Mouse (Mus musculus) thymus, postnatal 25 days (tissue): ENCODE data around the gene Pltp.

ENCODE experiments used
- DNase-seq: peaks from one replicate; pipeline ENCODE4 v3.0.0; 2022

Pltp gene

GRCm38 (mm10) chr2:164835164-164835563 lies 22.3 kb downstream of the Pltp start:
- DNase-seq: no peak

GRCm38 (mm10) chr2:164834531-164834930 lies 23.0 kb downstream of the Pltp start:
- DNase-seq: peak; percentile 49

GRCm38 (mm10) chr2:164833314-164833959 lies 24.1 kb downstream of the Pltp start, which contains the start of gene Neurl2:
TSS of gene Neurl2 (minus strand) at chr2:164833456.
- peak; percentile 88 for DNase-seq

GRCm38 (mm10) chr2:164832748-164833301 lies 24.7 kb downstream of the Pltp start, which contains the start of gene Ctsa:
TSS of gene Ctsa (plus strand) at chr2:164832873.
- peak; percentile 81 for DNase-seq

GRCm38 (mm10) chr2:164832032-164832747 lies 25.3 kb downstream of the Pltp start:
- DNase-seq: no peak

- no peak for DNase-seq
Observed at GRCm38 (mm10) chr2:164831029-164831428, 26.5 kb downstream of the Pltp start.

- DNase-seq: no peak
Observed at GRCm38 (mm10) chr2:164829090-164829489, 28.4 kb downstream of the Pltp start.

- no peak for DNase-seq
Observed at GRCm38 (mm10) chr2:164828437-164828836, 29.1 kb downstream of the Pltp start, which contains the start of gene Spata25. TSS of gene Spata25 (minus strand) at chr2:164828537.

- DNase-seq: no peak
Observed at GRCm38 (mm10) chr2:164827146-164827850, 30.2 kb downstream of the Pltp start.

GRCm38 (mm10) chr2:164825521-164825920 lies 32.0 kb downstream of the Pltp start:
- DNase-seq: no peak

- DNase-seq: no peak
Observed at GRCm38 (mm10) chr2:164823969-164824368, 33.5 kb downstream of the Pltp start.

- DNase-seq: no peak
Observed at GRCm38 (mm10) chr2:164823181-164823585, 34.3 kb downstream of the Pltp start.

GRCm38 (mm10) chr2:164822636-164823165 lies 34.8 kb downstream of the Pltp start, which contains the start of gene Zswim1:
TSS of gene Zswim1 (plus strand) at chr2:164822686.
- peak; percentile 100 for DNase-seq

- DNase-seq: no peak
Observed at GRCm38 (mm10) chr2:164821060-164821459, 36.5 kb downstream of the Pltp start.

- DNase-seq: no peak
Observed at GRCm38 (mm10) chr2:164817703-164818102, 39.8 kb downstream of the Pltp start.

- no peak for DNase-seq
Observed at GRCm38 (mm10) chr2:164817206-164817605, 40.3 kb downstream of the Pltp start.

GRCm38 (mm10) chr2:164815821-164816220 lies 41.7 kb downstream of the Pltp start:
- no peak for DNase-seq

- no peak for DNase-seq
Observed at GRCm38 (mm10) chr2:164815348-164815747, 42.2 kb downstream of the Pltp start.

- no peak for DNase-seq
Observed at GRCm38 (mm10) chr2:164813557-164813956, 44.0 kb downstream of the Pltp start.

GRCm38 (mm10) chr2:164806614-164807013 lies 50.9 kb downstream of the Pltp start:
- no peak for DNase-seq

GRCm38 (mm10) chr2:164805332-164805718 lies 52.2 kb downstream of the Pltp start:
- no peak for DNase-seq

GRCm38 (mm10) chr2:164804533-164805331 lies 52.8 kb downstream of the Pltp start, which contains the start of the genes Acot8 and Zswim3:
TSS of gene Acot8 (minus strand) at chr2:164804882.
TSS of gene Zswim3 (plus strand) at chr2:164805098.
- DNase-seq: peak; percentile 99
